Mouse (Mus musculus) G1E (cell line): ENCODE data around the gene Ngp.

Source experiments
- CTCF ChIP-seq: IDR thresholded peaks from 2 replicates; pipeline ENCODE4 v1.5.1; 2012; ENCODE audit warnings: low read depth, low read length, inconsistent platforms, mixed read lengths
- GATA1 ChIP-seq: IDR thresholded peaks from 2 replicates; pipeline ENCODE4 v1.6.1; 2012; ENCODE audit warnings: borderline replicate concordance, low read length, inconsistent platforms, mixed read lengths
- GATA2 ChIP-seq: IDR thresholded peaks from 2 replicates; pipeline ENCODE4 v1.6.1; 2012; ENCODE audit warnings: low read depth, low read length, inconsistent platforms, borderline replicate concordance
- POLR2AphosphoS5 ChIP-seq: IDR thresholded peaks from 2 replicates; pipeline ENCODE4 v1.6.1; 2012; ENCODE audit warnings: low read depth, low read length, inconsistent platforms; ENCODE audit not compliant: insufficient replicate concordance
- TAL1 ChIP-seq: conservative IDR thresholded peaks from 2 replicates; pipeline ENCODE4 v1.6.1; 2012; ENCODE audit warnings: low read depth, low read length, inconsistent platforms, mixed read lengths

- no peak for TF ChIP-seq CTCF
- no peak for TF ChIP-seq GATA1
- TF ChIP-seq TAL1 = no peak
- TF ChIP-seq POLR2AphosphoS5 = no peak
- no peak for TF ChIP-seq GATA2
Measured at GRCm38 (mm10) chr9:110460884-110461815, 41.6 kb downstream of the Ngp start.
